Mouse (Mus musculus) liver, postnatal 0 days (tissue): Measurements from ENCODE around the gene Col25a1.

Source experiments
- CTCF ChIP-seq: sonication (generic); IDR thresholded peaks from 2 replicates; pipeline ENCODE4 v1.5.1; 2016; ENCODE audit warnings: antibody characterized with exemption, low read depth
- EP300 ChIP-seq: IDR thresholded peaks from 2 replicates; pipeline ENCODE4 v1.6.1; 2016; ENCODE audit warnings: antibody characterized with exemption, low read depth, mild to moderate bottlenecking

GRCm38 (mm10) chr3:130252355-130252754 lies 121.1 kb downstream of the Col25a1 start:
- TF ChIP-seq CTCF (no peak), EP300 (no peak)
